Mouse (Mus musculus) forebrain, embryonic 13.5 days (tissue): Measurements from ENCODE around the gene Gpr137c. TPM values are rescaled to one million over a fixed set of nuclear protein-coding genes. Genes with fewer than 3 reads are reported as not detected.

Source experiments
- ATAC-seq: fragments of 200-750 bp; cut with Nextera tagmentation; 2 replicates; pipeline ENCODE4 v1.8.0; 2017
- H3K27ac ChIP-seq: fragments of 300-500 bp; sonication (generic); 2 replicates; pipeline ENCODE4 v1.5.1; 2015; ENCODE audit warnings: inconsistent platforms, mild to moderate bottlenecking, moderate library complexity
- H3K27me3 ChIP-seq: fragments of 300-500 bp; sonication (generic); 2 replicates; pipeline ENCODE4 v1.6.1; 2015; ENCODE audit warnings: mild to moderate bottlenecking, inconsistent platforms
- H3K36me3 ChIP-seq: fragments of 300-500 bp; sonication (generic); 2 replicates; pipeline ENCODE4 v1.6.1; 2015; ENCODE audit warnings: mild to moderate bottlenecking, inconsistent platforms; ENCODE audit not compliant: poor library complexity, severe bottlenecking
- H3K4me1 ChIP-seq: fragments of 300-500 bp; sonication (generic); 2 replicates; pipeline ENCODE4 v1.6.1; 2015; ENCODE audit warnings: inconsistent platforms
- H3K4me2 ChIP-seq: fragments of 300-500 bp; sonication (generic); 2 replicates; pipeline ENCODE4 v1.6.1; 2015; ENCODE audit warnings: inconsistent platforms, mild to moderate bottlenecking, moderate library complexity
- H3K4me3 ChIP-seq: fragments of 300-500 bp; sonication (generic); 2 replicates; pipeline ENCODE4 v1.5.1; 2015; ENCODE audit warnings: mild to moderate bottlenecking, inconsistent platforms
- H3K9ac ChIP-seq: fragments of 300-500 bp; sonication (generic); 2 replicates; pipeline ENCODE4 v1.6.1; 2015; ENCODE audit warnings: mild to moderate bottlenecking, inconsistent platforms
- H3K9me3 ChIP-seq: fragments of 300-500 bp; sonication (generic); replicated peaks from 2 replicates; pipeline ENCODE4 v1.6.1; 2016; ENCODE audit warnings: inconsistent platforms
- WGBS: fragments of 180-500 bp; shearing (Covaris S2); methylation state at CpG from one replicate; pipeline ENCODE4 v1.1.7; 2015; 5-methylcytosine and 5-hydroxymethylcytosine counted together
- polyA plus RNA-seq: library from polyadenylated mRNA; unstranded; fragments of >200 nt; fragmentation: Nextera tagmentation; extraction: Ambion mirVana; gene quantifications from 2 replicates; pipeline ENCODE4 v1.2.1, GENCODE M21; 2015

The Gpr137c gene
- 12.1 and 12.5 TPM in 2 replicates for polyA plus RNA-seq

DNA sequence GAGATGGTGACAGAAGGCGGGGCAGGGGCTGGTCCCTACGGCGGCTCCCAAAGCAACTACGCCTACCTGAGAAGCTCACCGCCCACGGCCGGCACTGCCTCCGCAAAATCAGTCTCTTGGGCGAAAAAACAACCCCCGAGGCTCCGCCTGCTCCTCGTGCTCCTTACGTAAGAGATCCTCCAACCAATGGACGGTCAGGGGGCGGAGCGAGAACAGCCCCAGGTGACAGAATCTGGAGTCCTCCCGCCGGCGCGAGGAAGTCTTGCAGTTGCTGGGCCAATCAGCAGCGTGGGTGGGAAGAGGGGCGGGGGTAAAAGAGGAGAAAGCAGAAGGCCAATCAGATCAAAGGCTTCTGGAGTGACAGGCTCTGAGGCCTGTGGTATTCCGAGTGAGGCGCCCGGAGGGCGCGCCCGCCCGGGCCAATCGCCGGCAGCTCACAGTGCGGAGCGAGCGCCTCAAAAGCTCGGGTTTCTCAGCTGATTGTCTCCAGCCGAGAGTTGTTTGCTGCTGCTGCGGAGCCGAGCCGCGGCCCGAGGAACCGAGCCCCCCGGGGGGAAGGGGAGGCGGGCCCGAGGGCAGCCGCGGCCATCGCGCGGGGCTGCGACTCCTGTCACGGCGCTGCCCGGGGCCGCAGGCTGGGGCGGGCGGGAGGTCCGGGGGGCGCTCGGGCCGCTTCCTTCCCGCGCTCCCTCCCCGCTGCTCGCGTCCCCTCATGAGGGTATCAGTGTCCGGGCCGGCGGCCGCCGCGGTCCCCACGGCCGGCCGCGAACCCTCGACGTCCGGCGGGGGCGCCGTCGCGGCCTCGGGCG lies at the start of gene Gpr137c:
Gpr137c (plus strand) TSS at position 437 of the 809 bp plus-strand sequence.
- peaks cover 17% of the 10 kb centered on the region for H3K4me1 ChIP-seq
- peak within 1 kb of the TSS; percentile 99 for H3K9ac ChIP-seq
- H3K27me3 ChIP-seq, result no peaks in the 10 kb centered on the region
- under 1% methylated on average over 52 of the region's 86 CpGs for WGBS
- no peaks in the 10 kb centered on the region for H3K9me3 ChIP-seq
- H3K36me3 ChIP-seq, result no peaks in the 10 kb centered on the region
- H3K4me3 ChIP-seq, result peak within 1 kb of the TSS; percentile 96
- H3K4me2 ChIP-seq, result peak within 1 kb of the TSS; percentile 72
- peak; percentile 99 for ATAC-seq
- peak within 1 kb of the TSS; percentile 98 for H3K27ac ChIP-seq

DNA sequence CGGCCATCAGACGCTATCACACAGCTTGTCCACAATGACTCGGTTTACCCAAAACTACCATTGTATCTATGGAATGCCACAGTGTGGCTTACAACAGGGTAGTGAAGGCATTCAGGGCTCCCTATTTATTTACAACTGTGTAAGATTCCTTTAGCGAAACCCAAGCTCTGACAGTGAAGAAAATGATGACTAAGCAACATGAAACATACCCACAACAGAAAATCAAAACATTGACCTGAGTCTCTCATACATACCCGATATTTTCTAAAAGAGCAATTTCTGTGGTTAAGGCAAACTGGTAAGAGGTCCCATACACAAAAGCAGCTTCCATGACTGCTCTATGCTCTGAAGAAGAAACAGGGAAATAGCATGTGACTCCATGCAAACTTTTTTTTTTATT lies 47.3 kb upstream of the Gpr137c start:
- 97% methylated on average over 5 of the region's 5 CpGs for WGBS
- no peak overlapping the region for H3K9ac ChIP-seq
- no peak overlapping the region for H3K4me3 ChIP-seq
- H3K27ac ChIP-seq, result no peak overlapping the region
- no peaks in the 10 kb centered on the region for H3K36me3 ChIP-seq
- no peaks in the 10 kb centered on the region for H3K27me3 ChIP-seq
- H3K4me1 ChIP-seq, result no peaks in the 10 kb centered on the region
- H3K9me3 ChIP-seq, result no peaks in the 10 kb centered on the region
- no peak overlapping the region for H3K4me2 ChIP-seq
- no peak for ATAC-seq

GRCm38 (mm10) chr14:45175012-45175740 lies 44.3 kb upstream of the Gpr137c start:
- H3K4me2 ChIP-seq, result no peak overlapping the region
- H3K27me3 ChIP-seq, result no peaks in the 10 kb centered on the region
- H3K9me3 ChIP-seq, result no peaks in the 10 kb centered on the region
- no peak overlapping the region for H3K4me3 ChIP-seq
- 74% methylated on average over 14 of the region's 14 CpGs for WGBS
- ATAC-seq, result no peak
- H3K9ac ChIP-seq, result no peak overlapping the region
- H3K27ac ChIP-seq, result no peak overlapping the region
- no peaks in the 10 kb centered on the region for H3K4me1 ChIP-seq
- no peaks in the 10 kb centered on the region for H3K36me3 ChIP-seq

DNA sequence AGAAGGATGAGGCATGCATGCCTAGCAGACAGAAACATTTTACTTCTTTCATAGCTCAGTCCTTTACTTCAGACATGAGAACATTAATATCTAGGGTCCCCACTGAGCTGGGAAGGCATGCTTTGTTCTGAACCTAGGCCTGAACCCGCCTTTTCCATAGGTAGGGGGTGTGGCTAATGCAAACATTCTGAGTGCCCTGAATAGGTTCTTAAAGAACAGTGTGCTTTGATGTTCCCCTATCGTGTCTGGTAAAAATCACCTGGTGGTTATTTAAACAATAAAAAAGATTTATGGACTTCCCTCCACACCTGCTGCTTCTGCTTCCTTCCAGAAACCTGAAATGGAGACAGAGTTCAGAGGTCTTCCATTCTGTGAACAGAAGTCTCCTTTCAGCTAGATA lies 40.3 kb upstream of the Gpr137c start:
- Histone ChIP-seq H3K4me3 (no peak overlapping the region), H3K4me1 (no peaks in the 10 kb centered on the region), H3K36me3 (peaks cover 15% of the 10 kb centered on the region; the same call in 1 of the 2 replicates), H3K27me3 (no peaks in the 10 kb centered on the region), H3K9ac (no peak overlapping the region), H3K27ac (no peak overlapping the region), H3K4me2 (no peak overlapping the region), H3K9me3 (no peaks in the 10 kb centered on the region)
- 65% methylated on average over 2 of the region's 2 CpGs for WGBS
- no peak for ATAC-seq

- H3K27me3 ChIP-seq, result no peaks in the 10 kb centered on the region
- H3K4me2 ChIP-seq, result no peak overlapping the region
- no peak for ATAC-seq
- WGBS, result 89% methylated on average over 2 of the region's 2 CpGs
- no peaks in the 10 kb centered on the region for H3K4me1 ChIP-seq
- no peak overlapping the region for H3K4me3 ChIP-seq
- peaks cover 15% of the 10 kb centered on the region; the same call in 1 of the 2 replicates for H3K36me3 ChIP-seq
- H3K9ac ChIP-seq, result no peak overlapping the region
- H3K9me3 ChIP-seq, result no peaks in the 10 kb centered on the region
- H3K27ac ChIP-seq, result no peak overlapping the region
Measured at GRCm38 (mm10) chr14:45179606-45180005, 39.9 kb upstream of the Gpr137c start.

GRCm38 (mm10) chr14:45181611-45182010 lies 37.9 kb upstream of the Gpr137c start:
- Histone ChIP-seq H3K9ac (no peak overlapping the region), H3K36me3 (peaks cover 15% of the 10 kb centered on the region; the same call in 1 of the 2 replicates), H3K27ac (no peak overlapping the region), H3K4me1 (no peaks in the 10 kb centered on the region), H3K27me3 (no peaks in the 10 kb centered on the region), H3K9me3 (no peaks in the 10 kb centered on the region), H3K4me2 (no peak overlapping the region), H3K4me3 (no peak overlapping the region)
- WGBS, result 86% methylated on average over 4 of the region's 4 CpGs
- ATAC-seq, result no peak

- no peak overlapping the region for H3K9ac ChIP-seq
- ATAC-seq, result no peak
Measured at GRCm38 (mm10) chr14:45190999-45191398, 28.5 kb upstream of the Gpr137c start.

GRCm38 (mm10) chr14:45200607-45201006 lies 18.9 kb upstream of the Gpr137c start:
- Histone ChIP-seq H3K36me3 (peaks cover 25% of the 10 kb centered on the region), H3K27ac (no peak overlapping the region), H3K9ac (no peak overlapping the region), H3K4me1 (no peaks in the 10 kb centered on the region), H3K9me3 (no peaks in the 10 kb centered on the region), H3K4me2 (no peak overlapping the region), H3K4me3 (no peak overlapping the region), H3K27me3 (no peaks in the 10 kb centered on the region)
- ATAC-seq, result no peak

More at GRCm38 (mm10) chr14:45190999-45191398, 28.5 kb upstream of the Gpr137c start:
- Histone ChIP-seq H3K9me3 (no peaks in the 10 kb centered on the region; the same call in 1 of the 2 replicates), H3K4me3 (no peak overlapping the region), H3K27ac (no peak overlapping the region), H3K36me3 (peaks cover 12% of the 10 kb centered on the region; the same call in 1 of the 2 replicates), H3K4me1 (no peaks in the 10 kb centered on the region), H3K27me3 (no peaks in the 10 kb centered on the region), H3K4me2 (no peak overlapping the region)
- WGBS, result 87% methylated on average over 2 of the region's 2 CpGs

DNA sequence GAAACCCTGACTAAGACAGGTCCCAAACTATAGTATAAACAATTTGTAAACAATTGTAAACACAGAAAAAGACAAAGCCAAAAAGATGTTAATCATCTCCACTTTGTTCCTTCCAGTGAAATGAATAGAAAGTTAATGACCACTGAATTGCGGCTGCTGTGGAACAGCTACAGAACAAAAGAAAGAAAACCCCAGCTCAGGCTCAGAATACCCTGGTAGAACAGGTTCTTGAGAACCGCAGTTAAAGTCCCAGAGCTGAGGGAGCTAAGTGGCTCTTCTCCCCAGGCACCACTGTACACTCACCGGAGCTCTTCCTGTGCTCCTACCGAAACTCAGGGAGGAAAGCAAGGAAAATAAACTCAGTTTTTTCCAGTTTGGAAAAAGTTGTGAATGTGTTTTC lies 8.8 kb upstream of the Gpr137c start:
- Histone ChIP-seq H3K27ac (no peak overlapping the region), H3K4me3 (no peak overlapping the region), H3K9me3 (no peaks in the 10 kb centered on the region), H3K36me3 (peaks cover 31% of the 10 kb centered on the region), H3K4me2 (no peak overlapping the region), H3K9ac (no peak overlapping the region), H3K27me3 (no peaks in the 10 kb centered on the region), H3K4me1 (no peaks in the 10 kb centered on the region)
- no peak for ATAC-seq
- WGBS, result 68% methylated on average over 4 of the region's 4 CpGs

GRCm38 (mm10) chr14:45211431-45211830 lies 8.1 kb upstream of the Gpr137c start:
- no peaks in the 10 kb centered on the region for H3K9me3 ChIP-seq
- H3K27ac ChIP-seq, result no peak overlapping the region
- WGBS, result 98% methylated on average over 1 of the region's 1 CpGs
- H3K4me3 ChIP-seq, result no peak overlapping the region
- H3K4me1 ChIP-seq, result no peaks in the 10 kb centered on the region
- no peaks in the 10 kb centered on the region for H3K27me3 ChIP-seq
- no peak overlapping the region for H3K9ac ChIP-seq
- no peak for ATAC-seq
- H3K4me2 ChIP-seq, result no peak overlapping the region
- H3K36me3 ChIP-seq, result peaks cover 31% of the 10 kb centered on the region

DNA sequence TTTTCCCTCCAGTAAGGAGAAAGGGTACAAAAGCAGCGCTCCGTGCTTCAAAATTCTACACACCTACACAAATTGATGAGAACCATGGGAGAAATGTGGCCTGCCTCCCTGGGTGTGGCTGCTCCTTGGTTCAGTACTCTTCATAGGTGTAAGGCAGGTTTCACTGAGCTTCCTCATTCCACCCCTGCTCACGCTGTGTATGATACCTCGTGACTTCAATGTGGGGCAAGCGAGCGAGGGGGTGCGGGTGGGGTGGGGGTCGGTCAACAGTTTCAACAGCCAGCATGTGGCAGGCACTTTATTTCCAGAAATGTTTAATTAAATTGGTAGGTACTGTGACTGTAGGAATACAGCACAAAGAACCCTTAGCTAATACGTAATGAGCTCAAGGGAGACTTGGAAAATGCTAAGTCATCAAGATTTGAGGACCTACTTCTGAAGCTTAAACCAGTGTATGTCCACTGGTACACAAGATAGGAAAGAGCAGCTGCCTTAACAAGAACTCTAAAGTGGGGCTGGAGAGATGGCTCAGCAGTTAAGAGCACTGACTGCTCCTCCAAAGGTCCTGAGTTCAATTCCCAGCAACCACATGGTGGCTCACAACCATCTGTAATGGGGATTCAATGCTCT lies 2.7 kb upstream of the Gpr137c start:
- H3K9me3 ChIP-seq, result no peaks in the 10 kb centered on the region
- ATAC-seq, result no peak
- 95% methylated on average over 9 of the region's 9 CpGs for WGBS
- H3K27ac ChIP-seq, result no peak overlapping the region
- peaks cover 14% of the 10 kb centered on the region for H3K4me1 ChIP-seq
- H3K4me3 ChIP-seq, result no peak overlapping the region
- H3K4me2 ChIP-seq, result no peak overlapping the region
- no peaks in the 10 kb centered on the region for H3K27me3 ChIP-seq
- no peak overlapping the region for H3K9ac ChIP-seq
- H3K36me3 ChIP-seq, result peaks cover 8% of the 10 kb centered on the region

GRCm38 (mm10) chr14:45217693-45218092 lies 1.8 kb upstream of the Gpr137c start:
- no peaks in the 10 kb centered on the region for H3K27me3 ChIP-seq
- H3K4me3 ChIP-seq, result no peak overlapping the region
- peak overlapping the region; percentile 72 for H3K4me2 ChIP-seq
- no peak overlapping the region for H3K27ac ChIP-seq
- peaks cover 17% of the 10 kb centered on the region for H3K4me1 ChIP-seq
- H3K9ac ChIP-seq, result peak overlapping the region; percentile 72
- H3K36me3 ChIP-seq, result peaks cover 3% of the 10 kb centered on the region; the same call in 1 of the 2 replicates
- 91% methylated on average over 4 of the region's 4 CpGs for WGBS
- no peaks in the 10 kb centered on the region for H3K9me3 ChIP-seq
- ATAC-seq, result no peak
